Mouse (Mus musculus): ENCODE results near the gene Ccdc71.

Ccdc71 gene

DNA sequence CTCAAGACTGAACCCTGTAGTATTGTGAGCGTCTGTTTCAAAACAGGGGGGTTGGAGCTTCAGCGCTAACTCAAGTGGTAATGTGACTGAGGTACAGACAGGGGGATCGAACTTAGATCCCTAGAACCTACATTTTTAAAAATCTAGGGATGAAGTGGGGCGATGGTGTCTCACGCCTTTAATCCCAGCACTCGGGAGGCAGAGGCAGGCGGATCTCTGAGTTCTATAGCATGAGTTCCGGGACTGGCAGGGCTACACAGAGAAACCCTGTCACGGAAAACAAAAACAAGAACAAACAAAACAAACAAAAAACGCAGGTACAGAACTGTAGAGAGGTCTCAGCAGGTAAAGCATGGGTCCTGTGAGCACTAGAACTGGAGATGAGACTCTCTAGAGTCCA is 3.4 kb upstream of the Ccdc71 start:
- DNase-seq (ENCODE audit: low spot score in 2 of 2): no peak

DNA sequence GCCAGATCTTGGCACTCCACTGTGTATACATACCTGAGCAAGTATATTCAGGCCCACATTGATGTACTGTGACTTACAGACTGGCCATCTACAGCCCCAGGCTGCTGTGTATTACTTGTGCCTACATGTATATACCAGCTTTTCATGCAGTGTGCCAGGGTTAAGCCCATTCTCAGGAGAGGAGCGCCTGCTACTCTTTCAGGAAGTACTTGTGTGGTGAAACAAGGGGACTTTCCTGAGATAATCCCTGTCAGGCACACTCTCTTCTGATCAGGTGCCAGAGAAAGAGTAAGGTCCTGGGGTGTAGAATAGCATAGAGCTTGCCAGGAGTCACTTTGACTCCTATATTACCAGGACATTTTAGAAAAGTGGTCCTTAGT is 398 bp upstream of the Ccdc71 start:
- DNase-seq (ENCODE audit: low spot score in 2 of 2): no peak

DNA sequence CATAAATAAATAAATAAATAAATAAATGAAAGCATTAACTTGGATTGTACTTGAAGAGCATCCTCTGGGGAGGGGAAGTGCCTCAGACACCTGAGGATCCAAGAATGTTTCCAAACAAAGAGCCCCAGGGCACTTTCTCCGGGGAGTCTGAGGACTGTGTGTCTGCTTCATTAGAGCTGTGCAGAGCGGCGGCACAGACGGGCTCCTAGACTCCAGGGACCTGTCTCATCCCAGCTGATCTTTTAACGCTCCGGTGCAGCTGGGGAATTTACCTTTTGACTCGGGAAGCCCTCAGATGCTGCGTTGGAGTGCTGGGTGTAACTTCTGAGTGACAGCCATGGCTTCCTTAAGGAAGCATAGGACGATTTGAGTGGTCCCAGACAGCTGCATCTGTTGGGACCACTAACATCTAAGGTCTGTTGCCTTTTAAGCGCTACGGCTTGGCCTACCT is 879 bp downstream of the Ccdc71 start, which contains the start of gene Klhdc8b:
TSS of gene Klhdc8b (minus strand) at position 401 of the 451 bp plus-strand sequence.
- no peak for DNase-seq (ENCODE audit: low spot score in 2 of 2)

DNA sequence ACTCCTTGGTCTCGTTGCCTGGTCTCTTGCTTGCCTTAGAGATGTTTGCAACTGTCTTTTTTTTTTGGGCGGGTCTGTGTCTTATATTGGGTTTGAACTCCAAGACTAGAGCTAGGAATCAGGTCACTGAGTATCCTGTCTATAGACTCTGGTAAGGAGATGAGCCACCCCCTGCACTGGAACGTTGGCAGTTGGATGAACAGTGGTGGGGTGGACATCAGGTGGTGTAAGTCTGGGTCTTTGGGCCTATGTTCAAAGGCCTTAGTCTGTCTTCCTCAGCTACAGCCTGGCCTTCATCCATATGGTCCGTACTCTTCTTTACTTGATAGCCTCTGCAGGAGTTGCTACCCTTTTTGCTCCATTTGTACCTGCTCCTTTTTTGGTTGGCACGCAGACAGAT is 1.3 kb downstream of the Ccdc71 start:
- no peak for DNase-seq (ENCODE audit: low spot score in 2 of 2)

DNA sequence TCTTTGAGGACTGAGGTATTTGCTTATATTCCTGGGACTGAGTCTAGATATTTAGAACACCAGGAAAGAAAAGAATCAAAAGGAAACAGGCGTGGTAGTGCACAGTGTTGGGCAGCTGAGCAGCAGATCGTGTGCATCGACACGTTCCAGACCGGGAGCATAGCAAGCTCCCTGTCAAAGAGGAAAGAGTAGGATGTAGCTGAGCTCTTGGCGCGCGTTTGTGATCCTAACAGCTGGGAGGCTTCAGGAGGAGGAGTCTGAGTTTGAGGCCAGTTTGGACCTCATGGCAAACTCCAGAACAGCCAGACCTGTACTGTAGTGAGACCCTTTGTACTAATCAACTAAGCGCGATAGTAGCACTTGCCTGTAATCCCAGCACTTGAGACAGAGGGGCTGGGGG is 1.9 kb downstream of the Ccdc71 start:
- DNase-seq (ENCODE audit: low spot score in 2 of 2): no peak

DNA sequence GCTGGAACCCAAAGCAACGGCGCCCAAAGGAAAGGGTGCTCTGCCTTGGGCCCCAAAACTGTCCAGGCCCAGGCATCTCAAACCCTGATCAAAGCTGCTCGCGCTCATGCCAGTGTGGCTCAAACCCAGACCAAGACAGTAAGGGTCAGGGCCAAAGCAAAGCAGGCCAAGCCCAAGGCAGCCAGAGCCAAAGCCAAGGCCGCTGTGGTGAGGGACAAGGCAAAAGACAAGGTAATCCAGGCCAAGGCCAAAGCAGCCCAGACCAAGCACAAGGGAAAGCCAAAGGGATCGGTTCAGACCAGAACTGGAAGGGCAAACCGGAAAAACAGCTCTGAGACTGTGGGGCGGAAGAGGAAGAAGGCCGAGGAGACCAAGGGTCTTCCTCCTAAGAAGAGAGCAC is 3.4 kb downstream of the Ccdc71 start:
- no peak for DNase-seq (ENCODE audit: low spot score in 2 of 2)

DNA sequence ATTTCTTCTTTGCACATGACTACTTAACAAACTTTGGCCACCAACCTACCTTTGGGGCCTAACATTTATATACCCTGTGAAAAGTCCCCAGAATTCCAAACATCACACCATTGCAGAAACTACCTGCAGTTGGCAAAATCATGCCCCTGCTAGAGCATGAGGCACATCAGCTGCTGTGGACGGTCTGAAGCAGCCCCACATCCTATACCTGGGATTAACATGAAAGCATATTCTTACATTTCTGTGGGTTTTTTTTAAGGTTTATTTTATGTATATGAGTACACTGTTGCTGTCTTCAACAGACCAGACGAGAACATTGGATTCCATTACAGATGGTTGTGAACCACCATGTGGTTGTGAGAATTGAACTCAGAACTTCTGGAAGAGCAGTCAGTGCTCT is 5.9 kb downstream of the Ccdc71 start:
- DNase-seq (ENCODE audit: low spot score in 2 of 2): no peak

DNA sequence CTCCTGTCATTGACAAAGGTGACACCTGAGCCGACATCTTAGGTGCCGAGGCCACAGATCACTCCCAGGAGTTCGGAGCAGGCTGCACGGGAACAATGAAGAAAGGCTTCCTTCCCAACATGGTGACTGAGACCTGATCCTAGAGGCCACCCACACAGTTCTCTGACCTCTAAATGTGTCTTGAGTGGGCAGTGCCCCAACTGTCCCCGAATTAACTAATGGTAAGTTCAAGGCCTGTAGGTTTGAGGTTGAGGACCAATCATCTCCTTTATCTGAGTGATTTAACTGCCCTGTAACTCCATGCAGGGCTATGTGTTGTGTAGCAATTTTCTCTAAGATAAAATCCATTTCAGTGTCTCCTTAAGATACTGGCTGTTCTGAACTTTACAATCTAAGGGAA is 9.1 kb downstream of the Ccdc71 start:
- no peak for DNase-seq (ENCODE audit: low spot score in 2 of 2)

DNA sequence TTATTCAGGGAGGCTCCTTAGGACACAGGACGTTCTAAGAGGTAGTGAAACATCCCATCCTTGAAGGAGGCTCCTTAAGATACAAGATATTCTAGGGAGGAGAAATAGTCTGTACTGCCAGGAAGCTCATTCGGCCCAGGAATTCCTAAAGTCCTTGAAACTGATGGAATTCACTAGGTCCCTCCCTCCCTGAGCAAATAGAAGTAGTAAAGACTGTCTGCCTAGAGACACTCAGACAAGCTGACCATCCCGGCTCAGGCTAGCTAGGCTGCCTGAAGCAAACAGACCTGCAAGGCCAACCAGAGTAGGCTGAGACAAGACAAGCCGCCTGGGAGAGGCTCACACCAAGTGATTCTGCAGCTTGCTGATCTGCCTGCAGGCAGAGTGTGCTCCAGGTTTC is 9.5 kb downstream of the Ccdc71 start:
- no peak for DNase-seq (ENCODE audit: low spot score in 2 of 2)

DNA sequence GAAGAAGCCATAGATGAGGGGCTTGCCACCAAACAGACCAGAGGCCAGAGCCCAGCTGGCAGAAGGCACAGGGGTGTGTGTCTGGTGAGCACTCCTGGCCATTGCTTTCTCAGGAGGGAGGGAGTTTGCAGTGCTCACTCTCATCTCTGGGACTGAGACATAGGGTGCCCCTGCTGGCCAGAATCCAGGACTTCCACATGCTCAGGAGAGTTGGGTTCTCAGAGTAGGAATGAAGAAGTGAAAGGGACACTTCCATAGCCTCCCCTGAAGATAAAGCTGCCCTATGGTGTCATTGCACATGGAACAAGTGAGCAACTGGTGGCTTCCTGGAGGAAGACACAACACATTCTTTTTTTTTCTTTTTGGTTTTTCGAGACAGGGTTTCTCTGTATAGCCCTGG is 14.2 kb downstream of the Ccdc71 start:
- no peak for DNase-seq (ENCODE audit: low spot score in 2 of 2)

DNA sequence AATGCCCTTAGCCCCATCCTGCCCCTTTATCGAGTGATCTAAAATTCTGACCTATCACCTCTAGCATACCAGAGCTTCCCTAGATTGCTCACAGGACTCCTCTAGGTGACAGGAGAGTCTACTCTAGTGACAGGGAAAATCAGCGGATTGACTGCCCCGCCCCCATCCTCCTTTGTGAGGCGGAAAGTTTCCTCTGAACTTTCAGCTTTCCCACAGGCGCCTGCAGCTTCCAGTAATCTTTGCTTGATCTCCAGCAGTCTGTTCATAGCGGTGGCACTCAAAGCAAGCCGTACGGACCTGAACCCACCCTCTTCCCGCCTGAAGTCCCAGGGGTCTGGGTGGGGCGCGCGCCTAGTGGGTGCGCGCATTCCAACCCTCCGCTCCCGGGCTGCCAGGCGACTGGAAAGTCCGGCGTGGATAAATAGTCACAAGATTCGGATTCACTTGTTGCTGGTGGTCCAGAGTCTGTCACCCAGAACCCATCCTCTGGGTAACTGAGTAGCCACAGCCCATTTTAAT is 18.4 kb downstream of the Ccdc71 start:
- DNase-seq (ENCODE audit: low spot score in 2 of 2): no peak

DNA sequence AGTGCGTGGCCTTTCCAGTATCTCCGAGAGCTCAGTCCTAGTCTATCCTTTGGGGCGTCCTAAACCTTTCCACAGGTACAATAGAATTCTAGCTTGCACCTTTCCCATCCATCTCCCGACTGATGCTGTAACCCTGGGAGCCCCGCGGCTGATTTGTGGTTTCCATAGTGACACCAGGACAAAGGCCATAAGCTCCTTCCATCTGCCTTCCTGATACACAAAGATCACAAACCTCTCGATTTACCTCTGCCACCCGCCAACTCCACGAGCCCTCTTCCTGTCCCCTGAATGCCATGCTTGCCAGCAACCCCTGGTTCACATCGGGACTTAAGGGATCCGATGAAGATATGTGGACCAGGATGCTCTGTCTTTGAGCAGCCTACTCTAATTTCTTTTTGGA is 18.9 kb downstream of the Ccdc71 start:
- DNase-seq (ENCODE audit: low spot score in 2 of 2): no peak

DNA sequence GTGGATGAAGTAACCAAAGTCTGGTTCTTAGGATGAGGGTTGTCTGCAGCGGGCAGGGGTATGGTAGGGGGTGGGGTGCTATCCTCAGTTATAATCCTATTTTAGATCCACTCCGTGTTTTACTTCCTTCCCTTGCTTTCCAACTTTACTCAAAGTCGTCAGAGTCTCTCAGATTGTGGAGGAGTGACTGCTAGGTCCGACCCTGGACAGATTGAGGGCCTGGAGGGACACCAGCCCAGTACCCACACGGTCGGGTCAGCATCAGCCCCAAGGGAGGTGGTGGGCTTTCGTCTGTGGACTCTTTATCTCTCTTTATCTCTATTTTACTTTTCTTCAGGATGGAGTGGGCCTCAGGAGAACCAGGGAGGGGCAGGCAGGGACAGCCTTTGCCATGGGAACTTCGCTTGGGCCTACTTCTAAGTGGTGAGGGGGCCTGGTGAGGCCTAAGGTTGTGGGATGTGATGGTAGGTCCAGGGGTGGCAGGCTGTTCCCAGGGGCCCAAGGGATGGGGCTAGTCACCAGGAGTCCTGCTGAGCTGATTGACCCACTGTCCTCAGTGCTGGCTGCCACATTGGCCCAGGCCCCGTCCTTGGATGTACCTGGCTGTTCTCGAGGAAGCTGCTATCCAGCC is 19.5 kb downstream of the Ccdc71 start, which contains the start of gene Lamb2:
TSS of gene Lamb2 (plus strand) at position 16 of the 631 bp plus-strand sequence.
- DNase-seq (ENCODE audit: low spot score in 2 of 2): no peak

DNA sequence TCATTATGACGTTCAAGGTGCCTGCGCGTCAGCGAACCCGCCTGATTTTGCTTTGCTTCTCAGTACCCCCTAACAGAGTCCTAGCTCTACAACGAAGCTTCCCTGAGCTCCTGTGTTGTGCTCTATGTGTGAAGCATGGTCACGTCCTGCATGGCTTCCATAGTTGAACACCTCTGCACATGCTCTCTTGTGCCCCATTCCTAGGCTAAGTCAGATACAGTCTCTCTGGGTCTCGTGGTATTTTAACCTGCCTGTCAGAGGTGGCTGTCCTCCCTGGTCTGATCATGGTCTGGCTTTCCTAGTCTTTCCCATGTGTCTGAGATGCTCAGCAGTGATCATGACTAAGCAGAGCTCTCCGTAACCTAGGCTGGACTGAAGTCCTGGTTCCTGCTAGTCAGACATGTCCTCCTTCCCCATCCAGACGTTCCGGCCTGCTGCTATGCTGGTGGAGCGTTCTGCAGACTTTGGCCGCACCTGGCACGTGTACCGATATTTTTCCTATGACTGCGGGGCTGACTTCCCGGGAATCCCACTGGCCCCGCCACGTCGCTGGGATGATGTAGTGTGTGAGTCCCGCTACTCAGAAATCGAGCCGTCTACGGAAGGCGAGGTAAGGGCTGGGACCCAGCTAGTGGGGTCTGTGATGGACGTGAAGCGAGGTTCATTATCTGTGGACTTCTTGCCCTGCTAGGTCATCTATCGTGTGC is 20.6 kb downstream of the Ccdc71 start:
- no peak for DNase-seq (ENCODE audit: low spot score in 2 of 2)

DNA sequence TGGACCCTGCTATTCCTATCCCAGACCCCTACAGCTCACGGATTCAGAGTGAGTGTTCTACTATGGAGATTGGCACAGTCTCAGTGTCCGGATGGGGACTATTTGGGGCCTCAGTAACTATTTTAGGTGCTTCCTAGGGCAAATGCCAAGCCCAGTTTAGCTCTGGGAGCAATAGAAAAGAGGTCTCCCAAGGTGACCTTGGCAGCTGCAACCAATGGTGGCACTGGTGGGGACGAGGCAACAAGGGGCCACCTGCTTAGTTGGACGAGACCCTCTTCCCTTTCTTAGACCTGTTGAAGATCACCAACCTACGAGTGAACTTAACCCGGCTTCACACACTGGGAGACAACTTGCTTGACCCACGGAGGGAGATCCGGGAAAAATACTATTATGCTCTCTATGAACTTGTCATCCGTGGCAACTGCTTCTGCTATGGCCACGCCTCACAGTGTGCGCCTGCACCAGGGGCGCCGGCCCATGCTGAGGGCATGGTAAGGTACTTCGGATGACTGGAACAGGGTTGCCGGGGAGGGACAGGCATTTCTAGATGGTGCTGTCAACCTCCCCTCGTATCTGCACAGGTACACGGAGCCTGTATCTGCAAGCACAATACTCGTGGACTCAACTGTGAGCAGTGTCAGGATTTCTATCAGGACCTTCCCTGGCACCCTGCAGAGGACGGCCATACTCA is 21.3 kb downstream of the Ccdc71 start:
- no peak for DNase-seq (ENCODE audit: low spot score in 2 of 2)

DNA sequence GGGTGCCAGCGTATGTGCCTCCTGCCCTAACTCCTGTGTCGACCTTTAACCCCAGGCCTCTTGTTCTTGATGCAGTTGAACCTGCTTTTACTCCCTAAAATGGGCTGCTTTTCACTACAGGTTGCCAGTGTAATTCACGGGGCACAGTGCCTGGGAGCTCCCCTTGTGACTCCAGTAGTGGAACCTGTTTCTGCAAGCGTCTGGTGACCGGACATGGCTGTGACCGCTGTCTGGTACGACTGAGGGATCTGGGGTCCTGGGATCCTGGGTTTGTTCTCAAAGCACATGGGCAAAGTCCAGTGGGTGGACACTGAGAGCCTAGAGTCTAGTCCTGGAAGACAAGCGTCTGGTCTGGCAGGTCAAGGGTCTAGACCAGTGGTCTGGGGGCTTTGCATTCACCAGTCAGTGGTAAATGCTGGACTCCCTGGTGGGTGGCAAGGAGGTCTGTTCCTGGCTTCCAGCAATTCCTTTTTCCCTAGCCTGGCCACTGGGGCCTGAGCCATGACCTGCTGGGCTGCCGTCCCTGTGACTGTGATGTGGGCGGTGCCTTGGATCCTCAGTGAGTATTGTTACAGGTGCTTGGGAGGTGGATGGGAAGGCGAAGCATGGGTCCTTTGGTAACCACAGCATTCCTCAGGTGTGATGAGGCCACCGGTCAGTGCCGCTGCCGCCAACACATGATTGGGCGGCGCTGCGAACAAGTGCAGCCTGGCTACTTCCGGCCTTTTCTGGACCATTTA is 22.9 kb downstream of the Ccdc71 start:
- DNase-seq (ENCODE audit: low spot score in 2 of 2): no peak

DNA sequence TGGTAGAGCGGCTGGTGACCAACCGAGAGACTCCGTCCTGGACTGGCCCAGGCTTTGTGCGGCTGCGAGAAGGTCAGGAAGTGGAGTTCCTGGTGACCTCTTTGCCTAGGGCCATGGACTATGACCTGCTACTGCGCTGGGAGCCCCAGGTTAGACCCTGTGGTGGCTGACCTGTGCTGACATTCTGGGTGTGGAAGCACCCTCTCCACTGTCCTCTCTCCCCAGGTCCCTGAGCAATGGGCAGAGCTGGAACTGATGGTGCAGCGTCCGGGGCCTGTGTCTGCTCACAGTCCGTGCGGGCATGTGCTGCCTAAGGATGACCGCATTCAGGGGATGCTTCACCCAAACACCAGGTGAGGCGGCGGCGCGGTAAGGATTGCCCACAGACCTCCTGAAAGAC is 23.7 kb downstream of the Ccdc71 start:
- no peak for DNase-seq (ENCODE audit: low spot score in 2 of 2)

DNA sequence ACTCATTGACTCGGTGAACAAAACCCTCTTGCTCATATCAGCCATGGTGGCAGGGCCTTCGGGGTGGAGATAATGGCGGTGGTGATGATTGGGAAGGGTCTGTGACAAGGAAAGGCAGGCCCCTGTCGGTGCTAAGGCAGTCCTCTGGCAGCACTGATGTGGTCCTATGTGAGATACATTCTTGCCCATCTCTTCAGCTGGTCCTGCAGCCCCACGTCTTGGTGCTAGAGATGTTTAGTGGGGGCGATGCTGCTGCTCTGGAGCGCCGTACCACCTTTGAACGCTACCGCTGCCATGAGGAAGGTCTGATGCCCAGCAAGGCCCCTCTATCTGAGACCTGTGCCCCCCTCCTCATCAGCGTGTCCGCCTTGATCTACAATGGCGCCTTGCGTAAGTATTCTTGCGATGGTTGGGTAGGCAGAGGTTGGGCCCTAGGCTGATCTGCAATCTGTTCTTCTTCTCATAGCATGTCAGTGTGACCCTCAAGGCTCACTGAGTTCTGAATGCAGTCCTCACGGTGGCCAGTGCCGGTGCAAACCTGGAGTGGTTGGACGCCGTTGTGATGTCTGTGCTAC is 25.1 kb downstream of the Ccdc71 start:
- no peak for DNase-seq (ENCODE audit: low spot score in 2 of 2)

DNA sequence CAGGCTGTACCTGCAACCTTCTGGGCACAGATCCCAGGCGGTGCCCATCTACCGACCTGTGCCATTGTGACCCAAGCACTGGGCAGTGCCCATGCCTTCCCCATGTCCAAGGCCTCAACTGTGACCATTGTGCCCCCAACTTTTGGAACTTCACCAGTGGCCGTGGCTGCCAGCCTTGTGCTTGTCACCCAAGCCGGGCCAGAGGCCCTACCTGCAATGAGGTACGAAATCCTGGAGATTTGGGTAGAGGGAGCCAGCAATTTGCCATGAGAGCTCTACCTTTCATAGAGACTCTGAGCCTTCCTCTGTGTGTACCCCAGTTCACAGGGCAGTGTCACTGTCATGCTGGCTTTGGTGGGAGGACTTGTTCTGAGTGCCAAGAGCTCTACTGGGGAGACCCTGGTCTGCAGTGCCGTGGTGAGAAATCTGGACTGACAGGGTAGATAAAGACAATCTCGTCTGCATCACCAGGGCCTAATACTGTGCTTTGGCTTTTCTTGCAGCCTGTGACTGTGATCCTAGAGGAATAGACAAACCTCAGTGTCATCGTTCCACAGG is 26.7 kb downstream of the Ccdc71 start:
- no peak for DNase-seq (ENCODE audit: low spot score in 2 of 2)

DNA sequence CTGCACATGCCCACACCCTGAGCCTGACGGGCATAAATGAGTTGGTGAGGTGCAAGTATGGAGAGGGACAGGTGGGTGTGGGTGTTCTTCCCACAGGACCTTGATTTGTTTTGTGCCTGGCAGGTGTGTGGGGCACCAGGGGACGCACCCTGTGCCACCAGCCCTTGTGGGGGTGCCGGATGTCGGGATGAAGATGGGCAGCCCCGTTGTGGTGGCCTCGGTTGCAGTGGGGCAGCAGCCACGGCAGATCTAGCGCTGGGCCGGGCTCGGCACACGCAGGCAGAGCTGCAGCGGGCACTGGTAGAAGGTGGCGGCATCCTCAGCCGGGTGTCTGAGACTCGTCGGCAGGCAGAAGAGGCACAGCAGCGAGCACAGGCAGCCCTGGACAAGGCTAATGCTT is 28.1 kb downstream of the Ccdc71 start:
- DNase-seq (ENCODE audit: low spot score in 2 of 2): no peak

DNA sequence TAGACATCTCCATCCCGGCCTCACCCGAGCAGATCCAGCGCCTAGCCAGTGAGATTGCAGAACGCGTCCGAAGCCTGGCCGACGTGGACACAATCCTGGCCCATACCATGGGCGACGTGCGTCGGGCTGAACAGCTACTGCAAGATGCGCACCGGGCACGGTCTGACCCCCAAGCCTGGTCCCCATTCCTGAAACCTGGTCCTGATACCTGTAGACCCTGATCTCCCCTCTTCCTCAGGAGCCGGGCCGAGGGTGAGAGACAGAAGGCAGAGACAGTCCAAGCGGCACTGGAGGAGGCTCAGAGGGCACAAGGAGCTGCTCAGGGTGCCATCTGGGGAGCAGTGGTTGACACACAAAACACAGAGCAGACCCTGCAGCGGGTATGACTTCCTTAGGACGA is 28.9 kb downstream of the Ccdc71 start:
- DNase-seq (ENCODE audit: low spot score in 2 of 2): no peak

Data from frontal cortex, postnatal 14 days (tissue).